Mouse (Mus musculus) C2C12 (cell line): ENCODE measurements around the gene Dnah3.

ENCODE experiments used
- CEBPB ChIP-seq: IDR thresholded peaks from one replicate; pipeline ENCODE4 v1.6.1; 2011; ENCODE audit warnings: low read depth, mild to moderate bottlenecking, control low read depth, moderate library complexity
- CTCF ChIP-seq: IDR thresholded peaks from one replicate; pipeline ENCODE4 v1.5.1; 2011; ENCODE audit not compliant: control insufficient read depth, insufficient read depth, insufficient read length
- MYOG ChIP-seq: IDR thresholded peaks from one replicate; pipeline ENCODE4 v1.6.1; 2011; ENCODE audit not compliant: control insufficient read depth, insufficient read length; ENCODE audit errors: extremely low read depth
- USF1 ChIP-seq: IDR thresholded peaks from one replicate; pipeline ENCODE4 v1.6.1; 2011; ENCODE audit warnings: low read depth, mild to moderate bottlenecking, control low read depth, moderate library complexity

- TF ChIP-seq USF1 (no peak), CTCF (no peak), MYOG (no peak), CEBPB (no peak)
Measured at GRCm38 (mm10) chr7:119899386-119900057, 195.6 kb downstream of the Dnah3 start.
